Mouse (Mus musculus) heart, postnatal 36 days (tissue): ENCODE results near the gene Slc25a15. TPM values are rescaled to one million over a fixed set of nuclear protein-coding genes. Genes with fewer than 3 reads are reported as not detected.

Source experiments
- DNase-seq, 2 experiments: peaks; one replicate each; pipeline ENCODE4 v3.0.0; 2021 to 2022
- intact Hi-C: fragments of 180-260 bp; cut with DNase I; formaldehyde crosslinking; loops from one replicate; pipeline ENCODE4 v1.15.1; 2025
- total RNA-seq, 2 experiments: library from RNA; stranded (reverse); gene quantifications; 2 replicates each; pipeline ENCODE4 v1.2.3; 2021

Gene Slc25a15
- 10 to 100 TPM; 13.0 to 13.8 TPM for total RNA-seq

DNA sequence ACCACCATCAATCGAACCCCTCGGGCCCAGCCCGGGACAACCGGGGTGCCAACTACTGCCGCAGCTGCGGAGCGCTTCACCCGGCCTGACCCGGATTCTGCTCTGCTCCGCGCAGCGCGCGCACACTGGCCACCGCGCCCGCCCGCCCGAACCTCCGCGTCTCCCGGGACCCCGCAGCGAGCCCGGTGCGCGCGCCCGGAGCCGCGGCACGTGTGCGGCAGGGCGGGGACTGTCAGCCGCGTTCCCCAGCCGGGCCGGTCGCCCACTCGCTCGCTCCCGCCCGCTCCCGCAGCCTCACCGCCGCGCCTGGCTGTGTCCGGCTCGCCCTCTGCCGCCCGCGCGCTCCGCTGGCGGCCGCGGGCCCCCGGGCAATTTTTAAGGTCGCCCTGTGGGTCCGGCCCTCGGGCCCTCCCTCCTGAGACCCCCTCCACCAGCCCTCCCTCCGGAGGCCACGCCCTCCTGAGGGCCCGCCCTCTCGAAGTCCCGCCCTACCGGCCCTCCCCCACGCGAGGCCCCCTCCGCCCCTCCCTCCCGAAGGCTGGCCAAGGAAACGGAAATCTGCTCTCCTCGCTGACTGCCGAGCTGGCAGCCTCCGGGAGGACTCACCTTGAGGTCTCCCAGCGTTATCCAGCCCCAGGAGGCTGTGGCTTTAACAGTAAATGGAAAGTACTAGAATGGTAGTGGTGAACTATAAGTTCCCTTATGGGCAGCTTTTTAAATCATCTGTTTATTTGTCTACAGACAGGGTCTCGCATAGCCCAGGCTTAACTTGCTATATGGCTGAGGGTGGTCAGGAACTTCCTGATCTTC is at the start of gene Slc25a15:
Slc25a15 (minus strand) TSS at position 456 of the 810 bp plus-strand sequence.
- peak; percentile 89 to 95 for DNase-seq
- intact Hi-C loops: loop anchor here (5.0 kb wide), 2 partner anchors 206 to 336 kb away; partner anchors contain the start of genes Alg11, Atp7b and Vps36

DNA sequence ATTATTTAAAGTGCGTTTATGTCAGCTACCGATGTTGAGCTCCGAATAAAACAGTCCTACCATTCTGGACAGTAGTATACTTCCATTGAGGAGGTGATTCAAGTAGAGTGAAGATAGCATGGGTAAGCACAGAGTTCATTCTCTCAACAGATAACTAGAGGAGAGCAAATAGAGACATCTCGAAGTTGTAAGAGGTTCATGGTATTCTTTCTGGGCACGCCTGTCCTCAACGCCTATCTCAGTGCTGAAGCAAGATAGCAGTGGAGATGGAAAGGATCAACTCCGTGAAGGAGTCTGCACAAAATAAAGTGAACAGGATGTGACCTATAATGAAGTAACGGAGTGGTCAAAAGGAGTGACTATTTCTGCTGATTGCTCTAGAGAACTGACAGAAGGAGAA is 13.6 kb upstream of the Slc25a15 start:
- intact Hi-C loops: no loop called here
- no peak for DNase-seq

DNA sequence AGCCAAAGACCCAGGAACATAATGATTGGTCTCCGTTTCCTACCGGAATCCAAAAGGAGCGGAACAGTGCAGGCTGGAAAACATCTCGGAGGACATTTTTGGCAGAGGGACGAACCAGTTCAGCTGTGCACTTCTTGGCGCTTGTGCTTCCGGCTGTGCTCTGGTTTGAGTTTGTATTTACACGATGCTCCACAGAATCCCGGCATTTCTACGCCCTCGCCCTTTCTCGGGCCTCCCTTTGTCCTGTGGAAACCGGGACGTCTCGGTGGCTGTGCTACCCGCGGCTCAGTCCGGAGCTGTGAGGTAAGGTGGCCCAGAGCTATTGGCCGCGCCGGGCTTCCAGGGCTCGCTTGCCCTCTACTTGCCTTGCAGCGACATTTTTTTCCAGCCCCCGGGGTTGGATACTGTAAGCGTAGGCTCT is 12.9 kb upstream of the Slc25a15 start, which contains the start of gene Mrps31:
Mrps31 (plus strand) TSS at position 80 of the 421 bp plus-strand sequence.
- intact Hi-C loops: no loop called here

DNA sequence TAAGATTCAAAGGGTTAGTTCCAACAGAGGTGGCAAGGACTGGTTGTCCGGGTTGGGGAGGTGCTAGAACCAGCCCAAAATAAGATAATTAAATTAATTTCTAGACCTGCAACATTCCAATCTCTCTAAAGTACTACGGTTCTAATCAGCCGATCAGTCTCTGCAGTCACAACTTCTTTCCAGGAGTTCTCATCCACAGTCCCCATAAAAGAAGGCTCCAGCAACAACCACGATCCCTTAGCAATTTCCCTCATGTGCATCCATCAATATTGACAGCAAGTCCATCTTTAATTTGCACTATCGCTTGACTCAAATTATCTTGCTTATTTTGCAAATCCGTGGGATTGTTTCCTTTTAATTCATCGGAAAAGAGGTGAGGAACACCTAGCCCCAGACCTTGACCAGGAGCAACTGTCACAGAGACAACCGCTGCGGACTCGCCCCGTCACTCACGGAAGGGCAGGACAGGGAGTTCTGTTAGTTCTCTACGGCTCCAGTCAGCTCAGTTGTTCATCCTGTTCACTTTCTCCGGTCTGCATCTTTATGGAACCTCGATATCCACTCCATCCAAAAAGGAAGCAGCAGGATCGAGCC is 12.4 kb upstream of the Slc25a15 start:
- DNase-seq: no peak
- intact Hi-C loops: no loop called here

More for the DNA sequence above, 12.9 kb upstream of the Slc25a15 start, which contains the start of gene Mrps31:
- peak; percentile 77 to 87 for DNase-seq

DNA sequence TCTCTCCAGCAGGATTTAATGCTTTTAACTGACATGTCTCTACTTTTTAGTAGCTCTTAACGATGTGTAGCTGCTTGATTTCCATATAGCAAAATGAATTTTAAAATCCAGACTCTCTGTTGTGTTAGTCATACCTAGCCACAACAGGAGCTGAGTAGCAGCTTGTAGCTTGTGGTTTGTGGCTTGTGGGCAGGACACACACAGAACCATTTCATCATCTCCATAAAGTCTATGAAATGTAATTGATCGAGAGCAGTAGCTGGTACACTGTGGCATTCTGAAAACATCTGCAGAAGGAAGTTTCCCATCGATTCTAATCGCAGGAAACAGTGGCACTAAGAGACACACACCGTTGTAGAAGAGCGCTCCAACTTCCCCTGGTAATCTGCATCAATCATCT is 7.3 kb upstream of the Slc25a15 start:
- no peak for DNase-seq
- intact Hi-C loops: no loop called here

DNA sequence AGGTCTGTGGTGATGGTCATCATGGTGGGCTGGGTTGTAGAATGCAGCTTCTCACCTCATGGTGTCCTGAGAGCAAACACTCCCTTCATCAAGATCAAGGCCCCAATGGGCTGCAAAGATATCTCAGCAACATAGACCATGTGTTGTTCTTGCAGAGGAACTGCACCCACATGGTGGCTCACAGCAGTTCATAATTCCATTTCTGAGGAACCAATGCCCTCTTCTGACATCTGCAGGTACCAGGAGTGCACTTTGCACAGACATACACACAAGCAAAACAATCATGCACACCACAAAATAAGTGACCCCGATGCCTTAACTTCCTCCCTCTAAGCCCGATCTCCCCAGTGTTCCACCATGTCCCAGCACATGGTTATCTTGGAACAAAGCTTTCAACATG is 4.8 kb upstream of the Slc25a15 start:
- DNase-seq: no peak
- intact Hi-C loops: no loop called here

DNA sequence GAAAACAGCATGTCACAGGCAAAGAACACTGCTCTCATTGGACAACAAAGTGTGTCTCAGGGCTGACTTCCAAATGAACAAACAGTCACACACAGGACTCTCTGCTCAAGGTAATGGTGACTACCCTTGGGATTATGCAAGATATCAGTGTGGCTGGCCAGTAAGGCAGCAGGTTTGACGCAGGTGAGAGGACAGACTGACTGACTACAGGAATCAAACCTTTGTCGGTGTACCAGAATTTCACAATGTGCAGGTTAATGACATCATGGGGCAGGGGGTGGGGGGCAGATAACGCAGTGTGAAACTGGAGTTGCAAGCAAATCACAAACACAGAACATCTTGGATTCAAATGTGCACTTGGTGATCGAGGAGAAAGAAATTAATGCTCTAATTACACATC is 2.2 kb upstream of the Slc25a15 start:
- no peak for DNase-seq
- intact Hi-C loops: no loop called here

DNA sequence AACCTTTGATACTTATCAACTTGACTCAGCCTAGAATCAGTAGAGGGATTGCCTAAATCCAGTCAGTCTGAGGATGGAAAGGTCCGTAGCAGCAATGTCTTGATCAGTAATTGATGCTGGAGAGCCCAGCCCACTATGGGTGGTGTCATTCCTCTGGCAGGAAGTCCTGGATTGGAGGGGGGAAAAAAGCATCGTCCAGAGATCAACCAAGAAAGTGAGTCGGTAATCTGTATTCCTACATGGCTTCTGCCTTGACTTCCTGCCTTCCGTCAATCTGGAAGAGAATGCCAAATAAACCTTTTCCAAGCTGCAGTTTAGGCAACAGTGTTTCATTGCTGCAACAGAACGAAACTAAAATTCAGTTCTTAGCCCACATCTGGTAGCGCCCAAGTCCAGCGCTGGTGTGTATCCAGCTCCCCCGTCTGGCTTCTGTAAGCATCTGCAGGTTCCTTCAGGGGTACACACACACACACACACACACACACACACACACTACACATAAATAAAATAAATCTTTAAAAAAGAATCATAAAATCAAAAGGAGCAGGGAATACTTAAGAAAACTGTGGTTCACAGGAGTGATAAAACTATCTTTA is 986 bp upstream of the Slc25a15 start:
- intact Hi-C loops: loop anchor here (5.0 kb wide), 2 partner anchors 207 to 337 kb away; partner anchors contain the start of genes Alg11, Atp7b and Vps36
- no peak for DNase-seq

DNA sequence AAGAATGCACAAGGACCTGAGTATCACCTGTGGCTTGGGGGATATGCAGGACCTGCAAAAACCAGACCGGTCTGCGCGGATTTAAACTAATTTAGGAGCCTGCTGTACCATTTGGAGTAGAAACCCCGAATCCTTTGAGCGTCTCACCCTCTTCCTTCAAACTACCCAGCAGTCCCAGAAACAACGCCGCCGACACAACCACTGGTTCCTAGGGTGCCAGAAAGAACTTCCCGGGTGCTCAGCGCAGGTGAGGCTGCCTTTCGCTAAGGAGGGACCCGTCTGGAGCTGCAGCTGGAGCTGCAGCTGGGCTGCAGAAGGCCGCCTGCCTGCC is 621 bp downstream of the Slc25a15 start:
- intact Hi-C loops: loop anchor here (5.0 kb wide), 2 partner anchors 205 to 335 kb away; partner anchors contain the start of genes Alg11, Atp7b and Vps36
- DNase-seq: no peak

DNA sequence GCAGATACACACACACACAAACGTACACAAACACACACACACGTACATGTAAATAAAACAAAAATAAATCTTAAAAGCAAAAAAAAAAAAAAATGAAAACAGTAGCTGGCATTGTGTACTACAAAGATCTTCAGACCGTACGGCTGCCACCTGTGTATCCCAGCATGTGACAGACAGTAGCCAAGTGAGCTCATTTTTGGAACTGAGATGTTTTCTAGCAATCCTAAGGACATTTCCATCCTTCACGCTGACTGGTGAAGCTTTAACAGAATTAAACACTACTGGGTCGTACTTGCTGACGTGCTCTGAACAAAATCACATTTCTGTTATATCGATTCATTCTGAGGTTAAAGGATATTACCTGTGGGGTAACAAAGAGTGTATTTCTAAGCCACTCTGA is 3.1 kb downstream of the Slc25a15 start:
- intact Hi-C loops: loop anchor here (5.0 kb wide), 2 partner anchors 203 to 333 kb away; partner anchors contain the start of genes Alg11, Atp7b and Vps36
- no peak for DNase-seq

DNA sequence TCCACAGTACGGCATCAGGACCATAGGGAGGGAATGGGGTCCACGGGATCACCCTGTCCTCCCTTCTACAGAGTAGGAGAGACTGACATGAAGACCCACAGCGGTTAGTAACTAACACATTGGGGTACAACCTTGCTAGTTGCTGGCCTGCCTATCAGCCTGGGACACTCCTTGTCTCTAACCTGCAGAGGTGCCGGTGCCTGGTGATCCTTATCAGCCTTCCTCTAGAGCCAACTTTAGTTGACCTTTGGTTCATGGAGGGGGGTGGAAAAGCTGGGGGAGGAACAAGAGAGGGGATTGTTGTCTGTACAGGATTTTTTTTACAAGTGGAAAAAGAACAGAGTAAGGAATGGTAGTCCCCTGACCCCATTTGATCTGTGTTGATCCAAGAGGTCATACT is 3.9 kb downstream of the Slc25a15 start:
- DNase-seq: no peak
- intact Hi-C loops: no loop called here

DNA sequence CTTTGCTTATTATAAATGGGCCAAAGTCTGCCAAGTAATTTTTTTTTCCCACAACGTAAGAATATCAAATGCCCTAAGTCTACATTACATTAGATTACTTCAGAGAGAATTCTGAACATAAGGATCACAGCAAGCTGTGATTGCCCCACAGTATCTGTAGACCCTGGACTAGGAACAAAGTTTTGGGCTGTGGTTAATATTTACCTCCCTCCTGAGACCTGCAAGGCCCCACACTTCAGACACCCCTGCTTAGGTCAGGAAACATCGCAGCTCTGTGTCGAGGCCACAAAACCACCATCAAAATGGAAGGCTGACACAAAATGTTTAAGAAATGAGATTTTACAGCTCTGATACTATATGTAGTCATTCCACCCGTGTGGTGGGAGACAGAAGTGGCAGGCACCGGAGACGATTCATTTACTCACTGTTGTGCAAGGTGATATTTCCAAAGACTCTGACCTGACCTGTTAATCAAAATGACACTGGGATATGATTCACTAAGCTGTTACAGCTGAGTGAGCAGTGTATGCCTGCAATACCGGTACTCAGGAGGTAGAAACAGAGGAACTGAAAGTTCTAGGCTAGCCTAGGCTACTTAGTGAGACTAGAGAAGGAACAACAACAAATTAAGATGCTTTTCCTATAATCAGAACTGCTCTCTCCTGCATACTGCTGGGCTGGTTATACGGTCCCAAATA is 7.5 kb downstream of the Slc25a15 start:
- no peak for DNase-seq
- intact Hi-C loops: no loop called here

DNA sequence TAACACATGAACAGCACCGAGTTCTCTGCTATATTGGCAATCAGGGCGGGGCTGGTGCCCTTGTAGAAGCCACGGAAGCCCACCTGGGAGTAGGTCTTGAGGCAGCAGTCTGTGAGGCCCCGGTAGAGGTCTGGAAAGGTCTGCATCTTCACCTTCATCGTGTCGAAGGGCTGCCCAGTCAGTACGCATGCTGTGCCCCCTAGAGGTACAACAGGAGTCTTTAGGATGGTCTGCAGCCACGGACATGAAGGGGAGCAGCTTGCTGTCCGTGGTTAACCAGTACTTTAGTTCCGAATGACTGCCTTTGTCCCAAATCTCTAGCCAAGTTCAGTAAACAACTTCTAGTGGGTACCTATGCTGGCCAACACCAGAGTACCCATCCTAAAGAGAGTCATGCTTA is 8.5 kb downstream of the Slc25a15 start:
- intact Hi-C loops: no loop called here
- no peak for DNase-seq

DNA sequence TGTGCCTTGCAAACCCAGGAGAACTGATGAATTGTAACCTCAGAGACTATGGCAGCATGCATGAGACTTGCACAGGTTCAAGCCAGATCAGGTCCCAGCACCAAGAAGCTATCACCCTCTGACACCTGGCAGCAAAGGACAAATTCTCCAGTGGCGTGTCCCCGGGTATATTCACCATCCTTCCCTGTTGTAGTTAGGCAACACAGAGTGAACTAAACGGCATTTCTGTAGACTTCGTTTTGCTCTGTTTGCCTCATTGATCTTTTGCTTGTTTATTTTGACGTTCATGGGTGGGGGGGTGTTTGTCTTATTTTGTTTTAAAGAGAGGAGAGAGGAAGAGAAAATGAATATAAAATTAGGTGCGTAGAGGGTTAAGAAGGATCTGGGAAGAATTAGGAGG is 13.2 kb downstream of the Slc25a15 start:
- DNase-seq: no peak
- intact Hi-C loops: no loop called here

DNA sequence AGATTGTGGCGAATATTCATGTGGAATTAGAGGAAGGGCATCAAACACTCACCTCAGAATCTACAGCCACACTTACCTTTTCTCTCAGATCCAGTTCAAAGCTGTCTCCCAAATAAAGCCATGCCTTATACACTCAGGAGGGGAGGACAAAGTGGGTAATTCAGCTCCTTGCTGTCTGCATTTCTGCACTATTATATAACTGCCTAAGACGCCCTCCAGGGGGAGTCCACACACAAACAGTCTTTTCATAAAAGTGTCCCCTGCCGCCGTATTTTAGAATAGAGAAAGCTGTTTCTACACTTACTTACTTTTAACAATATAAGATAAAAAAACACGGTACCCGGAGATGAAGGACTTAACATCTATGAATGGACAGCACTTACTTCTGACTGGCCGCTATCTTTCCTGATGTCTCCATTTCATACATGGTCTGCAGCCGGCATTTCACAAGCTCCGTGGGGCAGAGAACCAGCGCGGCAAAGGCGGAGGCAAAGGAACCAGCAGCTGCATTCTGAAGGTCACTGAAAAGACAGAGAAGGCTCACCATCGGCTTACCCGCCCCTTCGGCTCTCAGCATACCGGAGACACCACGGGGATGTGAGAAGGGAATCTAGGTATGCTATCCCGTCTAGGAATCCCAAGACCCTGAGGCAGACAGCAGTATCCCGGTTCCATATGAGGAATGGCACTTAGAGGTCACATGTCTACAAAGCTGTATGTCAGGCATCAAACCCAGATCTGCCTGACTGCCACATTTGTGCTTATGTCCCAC is 15.4 kb downstream of the Slc25a15 start:
- intact Hi-C loops: no loop called here
- DNase-seq: no peak

DNA sequence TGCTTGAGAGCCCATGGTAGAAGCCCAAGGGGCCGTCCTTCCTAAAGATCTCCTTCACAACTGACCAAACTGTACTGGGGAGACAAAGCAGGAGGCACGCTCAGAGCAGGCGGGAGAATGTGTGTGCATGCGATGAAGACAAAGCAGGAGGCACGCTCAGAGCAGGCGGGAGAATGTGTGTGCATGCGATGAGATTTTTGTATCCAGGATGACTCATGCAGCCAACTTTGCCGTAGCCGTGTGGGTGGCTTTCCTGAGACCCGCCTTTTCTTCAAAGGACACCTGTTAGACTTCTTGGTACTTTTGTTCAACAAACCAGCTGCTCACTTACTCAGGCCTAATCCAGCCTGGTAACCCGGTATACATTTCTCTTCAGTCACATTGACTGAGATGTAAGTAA is 17.5 kb downstream of the Slc25a15 start:
- no peak for DNase-seq
- intact Hi-C loops: no loop called here

DNA sequence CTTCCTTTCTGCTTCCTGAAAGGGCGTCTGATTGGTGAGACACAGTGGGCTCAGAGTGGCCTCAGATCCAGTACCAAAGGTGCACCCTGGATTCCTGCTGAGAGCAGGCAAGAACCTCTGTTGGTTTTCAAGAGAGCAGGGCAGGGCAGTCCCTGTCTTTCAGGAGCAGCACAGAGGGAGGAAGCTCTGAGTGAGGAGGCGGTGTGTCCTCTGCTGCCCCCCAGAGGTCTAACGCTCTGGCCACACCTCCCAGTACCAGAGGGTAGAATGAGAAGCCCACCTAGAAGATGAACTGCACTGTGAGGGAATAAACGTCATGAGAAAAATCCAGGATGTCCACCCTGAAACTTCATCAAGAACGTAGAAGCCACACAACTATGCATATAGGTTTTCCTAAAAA is 21.5 kb downstream of the Slc25a15 start:
- intact Hi-C loops: loop anchor here (1.0 to 5.0 kb wide), 2 partner anchors 185 to 385 kb away; partner anchors contain the start of gene Vps36

DNA sequence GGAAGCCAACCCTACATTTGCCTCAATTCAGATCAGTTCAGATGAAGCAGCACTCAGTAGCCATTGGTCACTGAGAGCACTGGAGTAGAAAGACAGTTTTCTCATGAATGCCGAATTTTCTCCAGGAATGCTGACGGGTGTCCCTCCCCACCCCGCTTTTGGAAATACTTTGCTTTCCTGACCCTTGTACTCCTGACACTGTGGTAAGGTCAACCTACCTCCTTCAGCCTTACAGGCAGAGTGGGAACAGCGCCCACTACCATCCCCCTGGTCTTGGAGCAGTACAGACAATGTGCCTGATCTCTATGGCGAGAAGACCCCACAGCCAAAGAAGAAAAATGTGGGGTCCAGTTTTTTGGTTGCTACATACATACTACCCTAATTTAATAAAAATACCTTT is 22.1 kb downstream of the Slc25a15 start:
- DNase-seq: no peak
- intact Hi-C loops: loop anchor here (5.0 kb wide), 1 partner anchor 384 kb away; no protein-coding TSS in a partner anchor

More for the DNA sequence above, 21.5 kb downstream of the Slc25a15 start:
- DNase-seq: peak; percentile 46 to 64

DNA sequence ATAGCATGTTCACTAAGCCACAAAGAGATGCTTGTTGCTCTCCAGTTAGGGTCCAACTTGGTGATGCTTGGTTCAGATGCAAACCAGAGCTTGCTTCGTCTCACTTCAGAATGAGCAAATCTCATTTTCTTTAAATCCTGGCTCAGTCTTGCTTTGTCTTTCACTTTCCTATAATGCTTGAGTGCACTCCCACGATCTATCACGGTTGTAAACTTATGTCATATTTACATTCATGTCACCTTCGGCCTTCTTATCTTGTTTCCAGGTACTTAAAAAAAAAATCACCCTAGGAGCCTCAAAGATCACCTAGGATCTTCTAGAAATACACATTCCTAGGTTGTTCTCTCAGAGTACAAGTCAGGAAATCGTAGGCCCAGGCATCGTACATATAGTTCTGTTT is 38.5 kb downstream of the Slc25a15 start:
- no peak for DNase-seq
- intact Hi-C loops: no loop called here

DNA sequence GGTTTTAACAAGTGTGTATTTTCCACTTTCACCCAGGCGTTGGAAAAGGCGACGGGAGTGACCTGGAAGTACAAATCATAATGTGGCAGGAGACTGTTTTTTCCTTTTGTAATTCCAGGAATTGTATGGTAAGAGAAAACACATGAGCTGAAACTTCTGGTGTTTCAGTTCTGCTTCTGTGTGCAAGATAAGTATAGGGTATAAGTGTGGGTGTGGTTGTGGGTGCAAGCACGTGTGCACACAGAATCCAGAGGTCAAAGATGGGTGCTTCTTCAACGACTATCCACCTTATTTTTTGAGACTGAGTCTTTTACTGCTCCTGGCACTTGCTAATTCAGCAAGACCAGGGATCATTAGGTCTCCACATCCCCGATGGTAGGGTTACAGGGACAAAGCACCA is 39.0 kb downstream of the Slc25a15 start:
- intact Hi-C loops: no loop called here
- no peak for DNase-seq
